Mouse (Mus musculus) adrenal gland, postnatal 0 days (tissue): Measurements from ENCODE around the gene Snx33. TPM values are rescaled to one million over a fixed set of nuclear protein-coding genes. Genes with fewer than 3 reads are reported as not detected.

ENCODE experiments used
- polyA plus RNA-seq: library from polyadenylated mRNA; unstranded; fragments of >200 nt; fragmentation: Nextera tagmentation; extraction: Ambion mirVana; gene quantifications from 2 replicates; pipeline ENCODE4 v1.2.1, GENCODE M21; 2015

Snx33 gene
- polyA plus RNA-seq = 5.7 and 8.7 TPM in 2 replicates

DNA sequence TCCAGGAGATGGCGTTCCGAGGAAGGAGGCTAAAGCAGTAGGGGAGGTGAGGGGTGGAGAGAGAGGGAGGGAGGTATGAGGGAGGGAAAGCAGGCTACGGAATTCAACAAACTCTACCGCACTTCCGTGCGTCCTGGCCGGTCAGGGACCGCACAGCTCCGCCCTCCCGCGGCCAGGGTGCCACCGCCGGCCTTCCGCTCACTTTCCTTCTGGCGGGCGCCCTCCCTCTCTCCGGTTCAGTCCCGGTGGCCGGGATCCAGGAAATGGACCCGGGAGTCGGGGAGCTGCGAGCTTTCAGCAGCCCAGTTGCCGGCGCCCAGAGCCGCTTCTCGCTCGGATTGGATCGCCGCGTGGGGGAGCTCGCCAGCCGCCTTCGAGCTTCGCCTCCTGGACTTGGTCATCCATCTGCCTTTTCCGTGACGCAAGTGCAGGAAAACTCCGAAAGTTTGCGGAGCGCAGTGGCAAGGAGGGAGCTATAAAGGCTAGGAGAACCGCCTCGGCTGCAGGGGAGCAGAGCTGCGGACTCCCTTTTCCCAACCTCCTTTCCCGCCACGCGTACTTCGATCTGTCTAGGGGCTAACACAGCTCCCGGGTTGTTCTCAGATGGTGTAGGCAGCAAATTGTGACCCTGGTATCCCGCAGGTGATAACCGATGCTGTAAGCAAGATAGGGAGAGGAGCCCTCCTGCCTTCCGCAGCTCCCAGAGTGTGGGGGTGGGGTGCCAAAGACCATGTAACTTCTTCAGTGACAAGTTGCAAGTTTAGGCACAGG, at the start of gene Snx33:
TSS of gene Snx33 (minus strand) at position 331 of the 771 bp plus-strand sequence.

DNA sequence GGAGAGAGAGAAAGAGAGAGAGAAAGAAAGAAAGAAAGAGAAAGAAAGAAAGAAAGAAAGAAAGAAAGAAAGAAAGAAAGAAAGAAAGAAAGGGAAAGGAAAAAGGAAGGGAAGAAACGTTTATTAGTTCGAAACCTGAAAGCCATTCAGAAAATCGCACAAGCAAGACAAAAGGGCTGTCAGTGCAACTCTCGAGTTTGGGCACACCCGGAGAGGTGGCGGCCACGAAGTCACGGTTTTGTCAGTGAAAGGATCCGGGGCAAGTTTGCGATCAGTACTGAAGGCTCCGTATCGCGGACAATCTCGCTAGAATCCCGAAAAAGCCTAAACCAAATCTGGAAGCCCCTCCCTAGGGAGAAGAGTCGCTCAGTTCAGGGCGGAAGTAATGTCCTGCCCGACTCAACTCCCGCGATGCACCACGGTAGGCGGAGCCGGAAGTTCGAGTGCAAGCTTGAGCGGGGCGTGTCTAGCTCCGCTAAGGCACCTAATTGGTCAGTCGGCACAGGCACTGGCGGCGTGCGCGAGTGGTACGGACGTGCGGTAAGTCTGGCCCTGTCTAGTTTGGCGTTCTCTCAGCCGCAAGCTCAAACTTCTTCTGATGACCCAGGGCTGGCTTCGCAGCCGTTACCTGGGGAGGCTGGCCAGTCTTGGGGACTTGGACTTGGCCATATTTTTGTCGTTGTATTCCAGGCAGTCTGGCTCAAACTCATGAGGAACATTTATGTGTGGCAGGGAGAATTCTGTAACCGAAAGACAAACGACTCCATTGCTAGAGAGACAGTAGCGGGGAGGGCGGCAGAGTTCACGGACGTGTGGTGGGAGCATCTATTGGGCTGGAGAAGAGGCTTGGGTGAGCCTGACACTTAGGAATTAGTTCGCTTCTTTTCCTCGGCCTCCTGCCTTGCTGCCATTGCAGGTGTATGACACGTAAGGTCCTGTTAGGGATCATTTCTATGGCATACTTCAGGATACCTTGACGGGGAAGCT, 22.5 kb upstream of the Snx33 start, which contains the start of gene Snupn:
TSS of gene Snupn (plus strand) at position 465 of the 987 bp plus-strand sequence.

DNA sequence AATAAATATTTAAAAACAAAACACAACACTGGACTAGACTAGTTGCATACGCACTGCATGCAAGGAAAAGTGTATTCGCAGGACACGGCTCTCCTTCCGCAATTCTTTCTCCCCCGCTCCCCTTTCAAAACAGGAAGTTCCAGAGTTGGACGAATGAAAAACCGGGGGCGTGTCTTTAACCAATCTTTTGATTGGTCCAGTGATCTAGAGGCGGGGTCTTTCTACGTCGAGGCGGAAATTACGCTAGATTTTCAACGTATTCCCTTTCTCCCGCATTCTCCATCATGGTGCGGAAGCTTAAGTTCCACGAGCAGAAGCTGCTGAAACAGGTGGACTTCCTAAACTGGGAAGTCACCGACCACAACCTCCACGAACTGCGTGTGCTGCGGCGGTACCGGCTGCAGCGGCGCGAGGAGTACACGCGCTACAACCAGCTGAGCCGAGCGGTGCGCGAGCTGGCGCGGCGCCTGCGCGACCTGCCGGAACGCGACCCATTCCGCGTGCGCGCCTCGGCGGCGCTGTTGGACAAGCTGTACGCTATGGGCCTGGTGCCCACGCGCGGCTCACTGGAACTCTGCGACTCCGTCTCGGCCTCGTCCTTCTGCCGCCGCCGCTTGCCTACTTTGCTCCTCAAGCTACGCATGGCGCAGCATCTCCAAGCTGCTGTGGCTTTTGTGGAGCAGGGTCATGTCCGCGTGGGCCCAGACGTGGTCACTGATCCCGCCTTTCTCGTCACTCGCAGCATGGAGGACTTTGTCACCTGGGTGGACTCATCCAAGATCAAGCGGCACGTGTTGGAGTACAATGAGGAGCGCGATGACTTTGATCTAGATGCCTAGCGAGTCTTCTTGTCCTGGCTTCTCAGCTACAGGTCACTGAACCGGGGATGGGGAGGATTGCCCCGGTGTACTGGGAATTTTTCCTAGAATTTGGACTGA, 9.3 kb upstream of the Snx33 start, which contains the start of gene Imp3:
TSS of gene Imp3 (plus strand) at position 253 of the 938 bp plus-strand sequence.

Other genes starting within 250 kb of the Snx33 start
- gene Lingo1, start 131.9 kb downstream of the Snx33 start, polyA plus RNA-seq = 5.4 and 13.2 TPM in 2 replicates
- gene Odf3l1, start 63.7 kb downstream of the Snx33 start, polyA plus RNA-seq = 0.16 and 0.25 TPM in 2 replicates
- 4.4 TPM in 2 replicates for gene Cspg4, start 63.3 kb downstream of the Snx33 start, polyA plus RNA-seq
- gene Imp3, start 9.1 kb upstream of the Snx33 start, polyA plus RNA-seq = 112 and 123 TPM in 2 replicates
- gene Snupn, start 22.5 kb upstream of the Snx33 start, polyA plus RNA-seq = 16.9 and 20.7 TPM in 2 replicates
- gene Ptpn9, start 66.6 kb upstream of the Snx33 start, polyA plus RNA-seq = 23.3 and 28.3 TPM in 2 replicates
- gene Sin3a, start 143.7 kb upstream of the Snx33 start, polyA plus RNA-seq = 10.4 and 14.0 TPM in 2 replicates
- 43.0 and 62.1 TPM in 2 replicates for gene Man2c1, start 202.3 kb upstream of the Snx33 start, polyA plus RNA-seq
- 5.8 and 10.1 TPM in 2 replicates for gene Neil1, start 219.9 kb upstream of the Snx33 start, polyA plus RNA-seq
- gene Commd4, start 230.0 kb upstream of the Snx33 start, polyA plus RNA-seq = 127 and 149 TPM in 2 replicates